Mouse (Mus musculus) neutrophil, adult 83 days (primary cell): ENCODE data around the gene Klrb1f. TPM values are rescaled to one million over a fixed set of nuclear protein-coding genes. Genes with fewer than 3 reads are reported as not detected.

Experiments
- total RNA-seq, 2 experiments: library from RNA; stranded (reverse); gene quantifications; one replicate each; pipeline ENCODE4 v1.2.4; 2023

Klrb1f gene
- total RNA-seq, result 10 to 100 TPM; 16.6 to 17.5 TPM

DNA sequence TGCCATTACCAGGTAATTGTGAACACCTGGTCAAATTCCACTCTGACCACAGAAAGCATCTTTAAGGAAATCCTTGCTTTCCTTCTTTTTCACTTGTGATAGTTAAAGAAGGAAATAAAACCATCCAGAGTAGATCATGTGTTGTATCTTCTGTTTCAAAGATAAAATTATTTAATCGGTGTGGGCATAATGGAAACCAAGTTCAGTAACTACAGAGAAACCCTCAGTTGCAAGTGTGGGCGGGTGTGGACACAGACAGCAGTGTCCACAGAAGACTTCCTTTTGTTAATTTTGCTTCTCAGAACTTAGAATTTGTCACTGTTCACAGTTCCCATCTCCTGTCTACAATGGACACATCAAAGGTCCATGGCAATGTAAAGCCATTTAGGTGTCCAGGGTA, at the start of gene Klrb1f:
Gene Klrb1f (plus strand): TSS at position 301 of the 400 bp plus-strand sequence.

GRCm38 (mm10) chr6:129100794-129101193, 55.1 kb downstream of the Klrb1f start, which contains the start of gene Clec2e:
TSS of gene Clec2e (minus strand) at chr6:129100913.

Other genes with a start within 250 kb of the Klrb1f start
- gene Gm44511, start 219.6 kb upstream of the Klrb1f start, total RNA-seq, result not detected
- not detected for gene Klrb1b, start 219.6 kb upstream of the Klrb1f start, total RNA-seq
- gene Clec2i, start 158.3 kb upstream of the Klrb1f start, total RNA-seq, result 10 to 100 TPM in 1 of 2 experiments, 1 to 10 TPM in 1; 8.9 to 15.8 TPM
- 10 to 100 TPM; 42.2 to 54.5 TPM for gene BC035044, start 154.8 kb upstream of the Klrb1f start, total RNA-seq
- gene Clec2g, start 111.5 kb upstream of the Klrb1f start, total RNA-seq, result 1 to 10 TPM; 4.0 to 4.6 TPM
- under 1 TPM in 1 of 2 experiments, not detected in 1; 0.15 TPM for gene Clec2e, start 55.0 kb downstream of the Klrb1f start, total RNA-seq
- gene Clec2d, start 134.7 kb downstream of the Klrb1f start, total RNA-seq, result 10 to 100 TPM; 51.9 to 56.2 TPM
- gene Cd69, start 229.5 kb downstream of the Klrb1f start, total RNA-seq, result 10 to 100 TPM; 44.3 to 67.3 TPM